Mouse (Mus musculus): ENCODE measurements around the gene Kcnt2.

- TF ChIP-seq CTCF (IDR thresholded peaks at IDR 0.05; ENCODE audit: borderline replicate concordance, extremely low read depth, insufficient read depth, insufficient read length) (no peak), POLR2A (IDR thresholded peaks at IDR 0.05; ENCODE audit: borderline replicate concordance, extremely low read depth, insufficient read depth, insufficient read length, poor library complexity, severe bottlenecking) (no peak)
Observed at GRCm38 (mm10) chr1:140406631-140407288, 160.8 kb downstream of the Kcnt2 start.

Measured in brain, embryonic 14.5 days (tissue).